ENCODE assay signal across 14 mouse cellular contexts in the genomic region with DNA sequence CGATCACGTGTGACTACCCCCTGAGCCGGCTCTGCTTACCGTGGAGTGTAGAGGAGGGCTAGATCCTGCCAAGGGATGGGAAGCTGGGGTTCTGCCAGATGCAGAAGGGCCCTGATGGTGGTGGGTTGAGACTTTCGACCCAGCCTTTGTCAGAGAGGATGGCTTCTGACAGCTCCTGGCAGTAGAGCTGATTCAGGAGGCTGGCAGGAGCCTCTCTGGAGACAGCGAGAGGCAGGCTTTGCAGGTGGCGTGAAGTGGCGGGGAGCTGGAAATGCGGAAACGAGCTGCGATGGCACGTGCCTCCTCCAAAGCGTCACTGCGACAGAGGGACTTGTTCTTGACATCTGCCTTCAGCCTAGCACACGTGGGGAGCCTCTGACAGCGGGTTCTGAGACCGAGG.
DNase-seq lines count a peak whose midpoint lies in the region; ATAC-seq lines count a peak whose summit lies in the region.
"Had no signal": no experiment of that assay in that cellular context is flagged by ENCODE, and none has a peak within 500 bp of the region (broad histone marks: within the 10 kb centered on the region; RNA-seq: fewer than 3 reads in every experiment).

No protein-coding gene starts in this region.

- WGBS in neural tube, embryonic 15.5 days: 78% methylated on average over 17 of the region's 17 CpGs

- H3K9ac ChIP-seq in neural tube, embryonic 15.5 days (replicated peaks): no peak overlapping the region
- H3K9ac ChIP-seq: heart, embryonic 13.5 days had no signal

- H3K4me2 ChIP-seq in neural tube, embryonic 15.5 days: no peak overlapping the region
- H3K4me2 ChIP-seq: heart, embryonic 13.5 days had no signal

- intact Hi-C loops in left cerebral cortex, postnatal 4 days (cut with DNase I): no loop called here

- DNase-seq in frontal cortex, postnatal 25 days (ENCODE audit: low spot score in 2 of 2): no peak
- no peak for DNase-seq in neural tube, embryonic 10.5 days (ENCODE audit: extremely low spot score, low spot score)
- DNase-seq in cerebellum, adult 9-11 months: peak; percentile 62
- DNase-seq in left cerebral cortex, postnatal 4 days: peak; percentile 64
- DNase-seq: adrenal gland, postnatal 14 days; kidney, adult 18-20 months; kidney, postnatal 36 days; liver; lung, adult 2 months had no signal

- H3K4me1 ChIP-seq in neural tube, embryonic 15.5 days: peaks cover 22% of the 10 kb centered on the region

- H3K36me3 ChIP-seq in neural tube, embryonic 15.5 days: no peaks in the 10 kb centered on the region

- ATAC-seq in frontal cortex, adult (ENCODE audit: low TSS enrichment): peak; percentile 8
- peak; percentile 28; the same call in 1 of the 2 replicates for ATAC-seq in neural tube, embryonic 15.5 days (ENCODE audit: low FRiP score)
- ATAC-seq in monocyte, adult 5-6 weeks (replicated peaks; ENCODE audit: insufficient number of reproducible peaks, low FRiP score, low TSS enrichment, poor library complexity, severe bottlenecking): no peak

- no peak overlapping the region for H3K4me3 ChIP-seq in neural tube, embryonic 15.5 days (replicated peaks)
- H3K4me3 ChIP-seq: heart, embryonic 13.5 days had no signal

- H3K27ac ChIP-seq in neural tube, embryonic 15.5 days (replicated peaks): no peak overlapping the region
- H3K27ac ChIP-seq: heart, embryonic 13.5 days; macrophage had no signal

- no peaks in the 10 kb centered on the region for H3K27me3 ChIP-seq in neural tube, embryonic 15.5 days (replicated peaks)
- H3K27me3 ChIP-seq: heart, embryonic 13.5 days had no signal

- H3K9me3 ChIP-seq in neural tube, embryonic 15.5 days (replicated peaks): no peaks in the 10 kb centered on the region
- H3K9me3 ChIP-seq: heart, embryonic 13.5 days had no signal

Comparison
In these comparisons a context has a peak if more than half of its experiments do, and no peak if none do; other contexts are left out.
1. DNase-seq: peak in cerebellum, adult 9-11 months (single experiment) and left cerebral cortex, postnatal 4 days (single experiment); none in frontal cortex, postnatal 25 days (0 of 2) and neural tube, embryonic 10.5 days (single experiment).